8 mouse cellular contexts compared by ENCODE assay signal in genomic region chr13:62627071-62627470, GRCm38 (mm10). TPM values are rescaled to one million over a fixed set of nuclear protein-coding genes. Genes with fewer than 3 reads are reported as not detected.
DNase-seq lines count a peak whose midpoint lies in the region; ATAC-seq and TF ChIP-seq lines count a peak whose summit lies in the region.
"Not testable (repeated sequence)": the region's sequence is repeated elsewhere in the genome, so short reads cannot be mapped to it uniquely, and the experiment has no call there.

No protein-coding gene starts in this region.

- H3K27ac ChIP-seq in ES-Bruce4 (ENCODE audit: insufficient read depth, low read length); bone marrow, adult 2 months (ENCODE audit: control insufficient read depth, insufficient read depth, low read depth, low read length, poor library complexity); embryonic facial prominence, embryonic 10.5 days (replicated peaks); lung, embryonic 14.5 days (ENCODE audit: low read depth): not testable (repeated sequence)

- TF ChIP-seq POLR2A in ES-Bruce4 (IDR thresholded peaks at IDR 0.05; ENCODE audit: insufficient read depth, low read length); bone marrow, adult 2 months (IDR thresholded peaks at IDR 0.05; ENCODE audit: borderline replicate concordance, control insufficient read depth, low read depth, low read length): not testable (repeated sequence)

- peak; percentile 32 for DNase-seq in embryonic facial prominence, embryonic 10.5 days (ENCODE audit: low spot score)
- peak; percentile 46 for DNase-seq in heart, postnatal 4 days
- peak; percentile 25 for DNase-seq in layer of hippocampus, adult 11-12 months (ENCODE audit: low spot score)
- peak; percentile 74 for DNase-seq in lung, embryonic 14.5 days
- peak; percentile 55 for DNase-seq in retina, embryonic 14.5 days (ENCODE audit: low spot score)
- peak; percentile 54 for DNase-seq in thymus, postnatal 0 days (ENCODE audit: low spot score)

- TF ChIP-seq CTCF in ES-Bruce4 (IDR thresholded peaks at IDR 0.05; ENCODE audit: low read depth, low read length), result peak; percentile 24
- TF ChIP-seq CTCF in bone marrow, adult 2 months (IDR thresholded peaks at IDR 0.05; ENCODE audit: control insufficient read depth, insufficient read depth, low read length), result peak; percentile 24; the same call in 1 of the 2 replicates
- peak; percentile 66 for TF ChIP-seq CTCF in lung, embryonic 14.5 days (IDR thresholded peaks at IDR 0.05; ENCODE audit: low read depth)

- not testable (repeated sequence) for ATAC-seq in lung, embryonic 14.5 days (ENCODE audit: insufficient read depth)

- 31% methylated on average over 1 of the region's 1 CpGs for WGBS in bone marrow, adult 2 months
- 38% methylated on average over 1 of the region's 1 CpGs for WGBS in embryonic facial prominence, embryonic 10.5 days
- 36% methylated on average over 1 of the region's 1 CpGs for WGBS in lung, embryonic 14.5 days

- not testable (repeated sequence) for H3K27me3 ChIP-seq in ES-Bruce4 (ENCODE audit: control insufficient read depth, insufficient read depth, low read length, poor library complexity, severe bottlenecking); embryonic facial prominence, embryonic 10.5 days (replicated peaks; ENCODE audit: low read depth, poor library complexity, severe bottlenecking); lung, embryonic 14.5 days (ENCODE audit: insufficient read depth, low read length)

- not testable (repeated sequence) for TF ChIP-seq EP300 in ES-Bruce4 (IDR thresholded peaks at IDR 0.05; ENCODE audit: insufficient read depth, low read depth, low read length)

- H3K4me1 ChIP-seq in ES-Bruce4 (ENCODE audit: control insufficient read depth, insufficient read depth, low read length); bone marrow, adult 2 months (ENCODE audit: control insufficient read depth, insufficient read depth, low read length); embryonic facial prominence, embryonic 10.5 days; lung, embryonic 14.5 days (ENCODE audit: insufficient read depth): not testable (repeated sequence)

- not testable (repeated sequence) for H3K36me3 ChIP-seq in ES-Bruce4 (ENCODE audit: control insufficient read depth, insufficient read depth, low read length, poor library complexity, severe bottlenecking); embryonic facial prominence, embryonic 10.5 days (replicated peaks); lung, embryonic 14.5 days (ENCODE audit: insufficient read depth)

- not testable (repeated sequence) for H3K4me3 ChIP-seq in ES-Bruce4 (ENCODE audit: low read depth, low read length); bone marrow, adult 2 months (replicated peaks; ENCODE audit: control insufficient read depth, low read depth, low read length); embryonic facial prominence, embryonic 10.5 days; lung, embryonic 14.5 days (ENCODE audit: low read depth, low read length)

- H3K4me2 ChIP-seq in lung, embryonic 14.5 days, result not testable (repeated sequence)

- not testable (repeated sequence) for H3K9ac ChIP-seq in ES-Bruce4 (ENCODE audit: low read depth, poor library complexity, severe bottlenecking); lung, embryonic 14.5 days

- H3K9me3 ChIP-seq in ES-Bruce4 (replicated peaks; ENCODE audit: control insufficient read depth, insufficient read depth, low read length, poor library complexity, severe bottlenecking); embryonic facial prominence, embryonic 10.5 days; lung, embryonic 14.5 days (ENCODE audit: low read depth, low read length): not testable (repeated sequence)

RNA-seq across cellular contexts. Expression of gene 6720489N17Rik, which starts 3.1 kb away (rescaled TPM):
- polyA plus RNA-seq in ES-Bruce4 (2011; ENCODE audit: insufficient read depth, insufficient read length, low read depth, missing spikeins), result 7.2 and 8.5 TPM in 2 replicates
- polyA plus RNA-seq in bone marrow, adult 2 months (2011; ENCODE audit: insufficient read depth, insufficient read length, low replicate concordance, missing spikeins), result 2.6 and 4.9 TPM in 2 replicates
- polyA plus RNA-seq in embryonic facial prominence, embryonic 10.5 days (2016; fragmentation: Nextera tagmentation; extraction: Ambion mirVana), result 14.6 and 15.6 TPM in 2 replicates
- total RNA-seq in heart, postnatal 4 days (2021), result 1 to 10 TPM; 3.0 to 4.3 TPM
- 15.3 and 16.0 TPM in 2 replicates for polyA plus RNA-seq in lung, embryonic 14.5 days (2014; fragmentation: Nextera tagmentation; extraction: Ambion mirVana)
- 5.1 and 5.3 TPM in 2 replicates for polyA plus RNA-seq in thymus, postnatal 0 days (2015; fragmentation: Nextera tagmentation; extraction: Ambion mirVana)

RNA-seq across cellular contexts. Expression of gene Zfp934, which starts 56.1 kb away (rescaled TPM):
- polyA plus RNA-seq in ES-Bruce4 (2011; ENCODE audit: insufficient read depth, insufficient read length, low read depth, missing spikeins), result 47.1 and 52.0 TPM in 2 replicates
- 8.7 and 13.3 TPM in 2 replicates for polyA plus RNA-seq in bone marrow, adult 2 months (2011; ENCODE audit: insufficient read depth, insufficient read length, low replicate concordance, missing spikeins)
- polyA plus RNA-seq in embryonic facial prominence, embryonic 10.5 days (2016; fragmentation: Nextera tagmentation; extraction: Ambion mirVana), result 22.1 TPM in 2 replicates
- total RNA-seq in heart, postnatal 4 days (2021), result 1 to 10 TPM; 7.6 to 9.6 TPM
- 23.3 and 24.5 TPM in 2 replicates for polyA plus RNA-seq in lung, embryonic 14.5 days (2014; fragmentation: Nextera tagmentation; extraction: Ambion mirVana)
- polyA plus RNA-seq in thymus, postnatal 0 days (2015; fragmentation: Nextera tagmentation; extraction: Ambion mirVana), result 11.3 and 13.9 TPM in 2 replicates
